In genomic region chr7:77993840-77994239, GRCm38 (mm10) we compare ENCODE assay signal across 20 mouse cellular contexts.
DNase-seq lines count a peak whose midpoint lies in the region; ATAC-seq lines count a peak whose summit lies in the region.
"Had no signal": no experiment of that assay in that cellular context is flagged by ENCODE, and none has a peak within 500 bp of the region (broad histone marks: within the 10 kb centered on the region; RNA-seq: fewer than 3 reads in every experiment).

No protein-coding gene starts in this region.

- DNase-seq in right cerebral cortex, adult 18-20 months: peak; percentile 4
- no peak for DNase-seq in right cerebral cortex, postnatal 14 days
- DNase-seq in layer of hippocampus, adult 18-20 months (ENCODE audit: low spot score in 2 of 2): peak; percentile 71 to 86
- peak; percentile 10 for DNase-seq in right cerebral cortex, postnatal 4 days
- DNase-seq in lung, postnatal 10 days: no peak
- DNase-seq: adrenal gland, postnatal 10 days; cerebellum, adult 2 months; cerebellum, postnatal 36 days; heart, postnatal 10 days; kidney, adult 18-20 months; kidney, postnatal 10 days; lung, adult 18-20 months; thymus, postnatal 4 days had no signal

- ATAC-seq in forebrain, embryonic 13.5 days: peak; percentile 65; the same call in 1 of the 2 replicates
- no peak for ATAC-seq in forebrain, embryonic 12.5 days (ENCODE audit: low FRiP score)
- ATAC-seq in midbrain, embryonic 13.5 days: no peak
- ATAC-seq: midbrain, embryonic 15.5 days had no signal

- WGBS in forebrain, embryonic 13.5 days: 80% methylated on average over 2 of the region's 2 CpGs
- 80% methylated on average over 2 of the region's 2 CpGs for WGBS in forebrain, embryonic 12.5 days
- WGBS in midbrain, embryonic 13.5 days: 72% methylated on average over 2 of the region's 2 CpGs

- H3K4me1 ChIP-seq in forebrain, embryonic 13.5 days: peaks cover 4% of the 10 kb centered on the region; the same call in 1 of the 2 replicates
- peaks cover 6% of the 10 kb centered on the region; the same call in 1 of the 2 replicates for H3K4me1 ChIP-seq in forebrain, embryonic 12.5 days
- H3K4me1 ChIP-seq in midbrain, embryonic 13.5 days (replicated peaks): peaks cover 9% of the 10 kb centered on the region; the same call in 1 of the 2 replicates
- H3K4me1 ChIP-seq: megakaryocyte, embryonic 14.5 days; midbrain, embryonic 15.5 days had no signal

- no peaks in the 10 kb centered on the region for H3K36me3 ChIP-seq in forebrain, embryonic 13.5 days (ENCODE audit: poor library complexity, severe bottlenecking)
- no peaks in the 10 kb centered on the region for H3K36me3 ChIP-seq in forebrain, embryonic 12.5 days (replicated peaks)
- no peaks in the 10 kb centered on the region for H3K36me3 ChIP-seq in midbrain, embryonic 13.5 days
- H3K36me3 ChIP-seq: midbrain, embryonic 15.5 days had no signal

- H3K4me3 ChIP-seq in forebrain, embryonic 13.5 days: no peak overlapping the region
- no peak overlapping the region for H3K4me3 ChIP-seq in forebrain, embryonic 12.5 days (replicated peaks)
- no peak overlapping the region for H3K4me3 ChIP-seq in midbrain, embryonic 13.5 days (replicated peaks)
- H3K4me3 ChIP-seq: megakaryocyte, embryonic 14.5 days; midbrain, embryonic 15.5 days; myocyte had no signal

- no peak overlapping the region for H3K27ac ChIP-seq in forebrain, embryonic 13.5 days
- H3K27ac ChIP-seq in forebrain, embryonic 12.5 days: no peak overlapping the region
- no peak overlapping the region for H3K27ac ChIP-seq in midbrain, embryonic 13.5 days
- H3K27ac ChIP-seq: midbrain, embryonic 15.5 days had no signal

- H3K4me2 ChIP-seq in forebrain, embryonic 13.5 days: no peak overlapping the region
- H3K4me2 ChIP-seq in forebrain, embryonic 12.5 days: no peak overlapping the region
- H3K4me2 ChIP-seq in midbrain, embryonic 13.5 days (replicated peaks): no peak overlapping the region
- H3K4me2 ChIP-seq: liver, embryonic 11.5 days; midbrain, embryonic 15.5 days had no signal

- no peaks in the 10 kb centered on the region for H3K27me3 ChIP-seq in forebrain, embryonic 13.5 days
- H3K27me3 ChIP-seq in forebrain, embryonic 12.5 days: no peaks in the 10 kb centered on the region
- no peaks in the 10 kb centered on the region for H3K27me3 ChIP-seq in midbrain, embryonic 13.5 days
- H3K27me3 ChIP-seq: megakaryocyte, embryonic 14.5 days; midbrain, embryonic 15.5 days had no signal

- H3K9me3 ChIP-seq in forebrain, embryonic 13.5 days (replicated peaks): no peaks in the 10 kb centered on the region
- no peaks in the 10 kb centered on the region for H3K9me3 ChIP-seq in forebrain, embryonic 12.5 days
- no peaks in the 10 kb centered on the region for H3K9me3 ChIP-seq in midbrain, embryonic 13.5 days
- H3K9me3 ChIP-seq: midbrain, embryonic 15.5 days had no signal

- no peak overlapping the region for H3K9ac ChIP-seq in forebrain, embryonic 13.5 days
- H3K9ac ChIP-seq in forebrain, embryonic 12.5 days: no peak overlapping the region
- no peak overlapping the region for H3K9ac ChIP-seq in midbrain, embryonic 13.5 days (replicated peaks)
- H3K9ac ChIP-seq: midbrain, embryonic 15.5 days had no signal

Comparison
In these comparisons a context has a peak if more than half of its experiments do, and no peak if none do; other contexts are left out.
1. DNase-seq: peak in right cerebral cortex, adult 18-20 months (single experiment), layer of hippocampus, adult 18-20 months (2 of 2) and right cerebral cortex, postnatal 4 days (single experiment); none in right cerebral cortex, postnatal 14 days (single experiment) and lung, postnatal 10 days (single experiment).